Mouse (Mus musculus) liver, adult (tissue): Measurements from ENCODE around the gene Il3.

ENCODE experiments used
- GATA4 ChIP-seq: IDR thresholded peaks from 2 replicates; pipeline ENCODE4 v1.6.1; 2014; ENCODE audit warnings: mild to moderate bottlenecking, low read length; ENCODE audit not compliant: insufficient replicate concordance

The Il3 gene

GRCm38 (mm10) chr11:54247251-54247950 is 19.7 kb downstream of the Il3 start:
- TF ChIP-seq GATA4, result no peak

DNA sequence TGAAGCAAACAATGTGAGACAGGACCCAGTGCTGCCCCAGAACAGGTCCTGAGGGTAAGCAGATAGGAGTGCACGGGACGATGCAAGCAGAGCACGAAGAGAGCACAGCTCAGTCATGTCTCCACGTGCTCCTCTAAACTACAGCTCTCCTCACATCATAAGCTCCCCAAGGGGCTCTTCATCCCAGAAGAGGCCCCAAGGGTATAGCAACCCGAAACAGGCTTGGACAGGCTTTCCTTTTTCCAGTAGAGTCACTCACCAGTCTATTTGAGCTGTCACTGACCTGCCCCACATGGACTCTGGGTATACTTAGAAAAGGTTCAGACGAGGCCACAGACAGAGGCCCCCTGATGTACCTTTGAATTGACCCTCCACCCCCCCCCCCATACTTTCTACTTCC is 22.6 kb downstream of the Il3 start:
- no peak for TF ChIP-seq GATA4

- no peak for TF ChIP-seq GATA4
Measured at GRCm38 (mm10) chr11:54242494-54242893, 24.6 kb downstream of the Il3 start.

DNA sequence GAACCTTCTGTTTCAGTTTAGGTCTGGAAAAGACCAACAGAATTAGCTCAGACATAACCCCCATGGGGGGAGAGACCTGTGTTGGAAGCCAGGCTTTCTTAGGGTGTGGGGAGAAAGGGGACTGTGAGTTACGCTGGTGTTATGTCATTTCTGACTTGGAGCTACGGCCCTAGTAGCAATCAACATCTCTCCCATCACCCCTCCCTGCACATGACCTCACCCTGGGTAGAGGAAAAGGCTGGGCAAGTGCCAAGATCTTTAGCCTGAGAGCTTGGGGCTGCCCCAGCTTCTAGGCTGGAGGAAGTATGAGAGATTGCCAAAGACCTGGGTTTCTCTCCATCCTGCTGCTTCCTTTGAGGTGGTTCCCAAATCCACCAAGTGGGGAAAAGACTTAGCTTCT is 30.1 kb downstream of the Il3 start:
- no peak for TF ChIP-seq GATA4

DNA sequence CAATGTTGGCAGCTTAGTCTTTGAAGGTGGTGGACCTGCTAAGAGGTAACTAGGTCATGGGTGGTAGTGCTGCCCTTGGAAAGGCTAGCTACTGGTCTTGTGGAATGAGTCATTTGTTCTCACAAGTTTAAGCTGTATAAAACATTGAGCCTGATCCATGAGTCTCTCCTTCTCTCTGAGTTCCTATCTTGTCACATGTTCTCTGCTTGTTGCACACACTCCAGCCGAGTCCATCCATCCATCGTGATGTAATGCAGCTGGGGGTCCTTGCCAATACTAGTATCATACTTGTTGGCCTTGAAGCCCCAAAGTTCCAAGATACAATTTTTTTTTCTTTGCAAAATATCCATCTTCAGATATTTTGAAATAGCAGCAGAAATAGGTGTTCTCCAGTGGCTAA is 39.6 kb downstream of the Il3 start:
- no peak for TF ChIP-seq GATA4

DNA sequence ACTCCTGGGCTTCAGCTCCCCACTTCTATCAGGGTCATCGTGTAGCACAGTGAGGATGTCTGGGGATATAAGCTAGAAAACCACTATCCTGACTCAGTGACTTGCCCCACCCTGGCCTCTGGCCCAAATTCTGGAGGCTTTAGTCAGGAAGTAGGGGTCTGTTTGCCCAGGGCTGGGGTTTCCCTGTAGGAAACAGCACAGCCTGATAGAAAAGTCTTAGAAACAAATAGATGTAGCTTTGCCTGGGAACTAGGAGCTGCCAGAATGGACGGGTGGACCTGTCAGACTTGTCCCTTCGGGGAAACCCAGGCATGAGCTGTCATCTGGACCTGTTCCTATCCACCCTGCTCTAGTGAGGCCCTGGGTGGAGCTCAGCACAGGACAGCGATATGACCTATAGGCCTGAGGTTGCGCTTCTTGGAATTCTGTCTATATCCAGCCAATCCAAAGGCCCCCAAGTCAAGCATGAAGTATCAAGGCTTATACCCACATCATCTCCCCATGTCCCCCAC is 42.5 kb downstream of the Il3 start:
- no peak for TF ChIP-seq GATA4

DNA sequence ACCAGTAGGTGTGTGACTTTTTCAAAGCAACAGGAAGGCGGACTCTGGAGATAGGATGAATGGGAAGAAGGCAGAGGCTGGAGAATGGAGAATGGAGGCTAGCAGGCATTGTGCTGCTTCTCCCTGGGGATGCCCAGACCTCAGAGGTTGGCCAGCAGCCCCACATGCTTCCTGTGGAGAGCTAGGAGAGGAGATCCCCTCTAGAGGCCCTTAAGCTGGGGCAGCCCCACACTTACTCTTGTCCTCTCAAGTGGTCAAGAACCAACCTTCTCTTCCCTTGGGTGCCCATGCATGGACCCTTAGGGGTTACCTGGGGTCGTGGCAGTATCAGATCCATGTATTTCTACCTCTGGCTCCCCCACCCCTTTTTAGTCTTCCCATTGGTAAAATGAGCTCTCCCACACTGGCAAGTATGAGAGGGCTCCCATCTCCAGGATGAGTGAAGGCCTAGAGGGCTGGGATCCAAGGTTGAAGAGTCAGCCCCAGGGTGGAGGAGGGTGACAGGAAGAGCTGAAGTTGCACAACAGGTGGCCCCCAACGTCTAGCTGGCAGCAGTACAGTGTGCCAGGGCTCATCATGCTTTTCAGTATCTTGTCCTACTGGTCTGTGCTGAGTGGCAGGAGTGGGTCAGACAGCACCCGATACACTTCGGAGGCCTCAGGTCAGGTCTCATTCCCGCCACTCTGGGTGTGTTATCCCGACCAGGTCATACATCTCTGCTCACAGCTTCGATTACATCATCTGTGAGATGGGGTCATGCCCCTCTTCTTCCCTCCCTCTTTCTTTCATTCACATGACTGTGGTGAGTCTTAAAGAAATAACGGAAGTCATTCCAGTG is 43.2 kb downstream of the Il3 start:
- TF ChIP-seq GATA4, result no peak

GRCm38 (mm10) chr11:54219903-54220740 is 47.0 kb downstream of the Il3 start:
- no peak for TF ChIP-seq GATA4

DNA sequence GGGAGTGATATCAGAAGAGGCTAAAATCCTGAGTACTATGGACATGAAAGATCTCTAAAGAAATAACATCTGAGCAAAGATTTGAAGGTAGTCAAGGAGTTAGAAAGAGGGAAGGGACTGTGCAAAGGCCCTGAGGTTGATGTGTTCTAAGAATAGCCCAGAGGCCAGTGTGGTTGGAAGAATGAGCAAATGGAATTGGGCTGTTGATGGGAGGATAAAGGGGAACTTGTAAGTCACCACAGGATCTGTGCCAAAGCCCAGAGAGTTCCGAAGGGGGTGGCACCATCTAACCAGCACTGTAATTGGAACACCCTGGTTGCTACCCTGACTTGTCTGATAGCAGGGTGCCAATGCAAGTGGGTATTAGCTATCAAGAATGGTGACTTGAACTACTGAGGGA is 47.9 kb downstream of the Il3 start:
- TF ChIP-seq GATA4, result no peak

GRCm38 (mm10) chr11:54217384-54217783 is 49.7 kb downstream of the Il3 start:
- TF ChIP-seq GATA4, result no peak

DNA sequence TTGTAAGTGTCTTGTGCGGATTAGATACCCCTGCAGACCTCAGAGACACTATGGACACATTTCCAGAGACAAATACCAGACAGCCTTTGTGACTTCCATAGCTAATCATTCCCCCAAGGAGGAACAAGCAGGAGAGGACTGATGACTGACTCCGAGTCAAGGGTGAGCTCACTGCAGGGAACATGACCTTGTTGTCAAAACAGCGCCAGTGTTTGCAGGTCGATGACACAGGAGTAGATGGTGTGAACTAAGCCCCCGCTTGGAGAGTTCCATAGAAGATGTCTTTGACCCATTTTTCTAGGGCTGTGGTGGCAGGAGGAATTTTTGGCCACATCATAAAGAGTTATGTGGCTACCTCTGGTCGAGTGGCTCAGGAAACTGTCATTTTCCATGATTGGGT is 51.0 kb downstream of the Il3 start:
- TF ChIP-seq GATA4, result no peak
